Mouse (Mus musculus): ENCODE measurements around the gene Rxfp4. TPM values are rescaled to one million over a fixed set of nuclear protein-coding genes. Genes with fewer than 3 reads are reported as not detected.

The Rxfp4 gene
- polyA plus RNA-seq, 1 experiment: not detected

DNA sequence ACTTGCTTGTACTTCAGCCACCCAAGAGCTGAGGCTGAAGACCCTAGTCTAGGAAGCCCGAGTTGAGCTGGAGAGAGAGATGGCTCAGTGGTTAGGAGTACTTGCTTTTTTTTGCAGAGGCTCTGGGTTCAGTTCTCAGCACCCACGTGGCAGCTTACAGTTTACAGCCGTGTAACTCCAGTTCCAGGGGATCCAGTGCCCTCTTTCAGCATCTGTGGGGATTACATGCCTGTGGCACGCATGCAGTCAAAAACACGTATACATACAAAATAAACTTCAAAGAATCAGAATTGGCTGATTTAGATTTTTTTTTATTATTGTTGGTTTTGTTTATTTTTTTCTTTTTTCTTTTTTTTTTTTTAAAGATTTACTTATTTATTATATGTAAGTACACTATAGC lies 15.8 kb downstream of the Rxfp4 start:
- TF ChIP-seq POLR2A (IDR thresholded peaks at IDR 0.05; ENCODE audit: borderline replicate concordance, extremely low read depth, insufficient read depth, insufficient read length, poor library complexity, severe bottlenecking) (no peak), CTCF (IDR thresholded peaks at IDR 0.05; ENCODE audit: borderline replicate concordance, extremely low read depth, insufficient read depth, insufficient read length) (no peak)
- no peak for DNase-seq (ENCODE audit: low read depth)

DNA sequence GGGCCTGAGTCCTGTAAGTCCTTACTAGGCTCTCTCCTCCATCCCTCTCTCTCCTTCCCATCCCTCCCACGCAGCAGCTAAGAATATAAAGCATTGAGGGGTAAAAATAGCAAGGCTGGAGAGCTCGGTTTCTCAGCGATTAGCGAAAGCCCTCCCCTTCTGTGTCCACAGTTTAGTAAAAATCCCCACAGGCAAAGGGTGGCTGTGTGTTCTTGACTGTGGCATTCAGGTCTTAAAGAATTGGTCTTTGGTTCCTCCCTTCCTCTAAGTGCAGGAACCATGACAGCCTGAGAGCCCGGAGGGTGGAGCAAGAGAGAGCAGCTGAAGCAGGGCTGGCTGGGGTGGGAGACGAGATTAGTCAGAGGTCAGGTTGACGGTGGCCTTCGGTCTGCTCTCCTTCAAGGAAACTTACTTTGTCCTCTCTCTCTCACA lies 16.4 kb downstream of the Rxfp4 start:
- no peak for DNase-seq (ENCODE audit: low read depth)

DNA sequence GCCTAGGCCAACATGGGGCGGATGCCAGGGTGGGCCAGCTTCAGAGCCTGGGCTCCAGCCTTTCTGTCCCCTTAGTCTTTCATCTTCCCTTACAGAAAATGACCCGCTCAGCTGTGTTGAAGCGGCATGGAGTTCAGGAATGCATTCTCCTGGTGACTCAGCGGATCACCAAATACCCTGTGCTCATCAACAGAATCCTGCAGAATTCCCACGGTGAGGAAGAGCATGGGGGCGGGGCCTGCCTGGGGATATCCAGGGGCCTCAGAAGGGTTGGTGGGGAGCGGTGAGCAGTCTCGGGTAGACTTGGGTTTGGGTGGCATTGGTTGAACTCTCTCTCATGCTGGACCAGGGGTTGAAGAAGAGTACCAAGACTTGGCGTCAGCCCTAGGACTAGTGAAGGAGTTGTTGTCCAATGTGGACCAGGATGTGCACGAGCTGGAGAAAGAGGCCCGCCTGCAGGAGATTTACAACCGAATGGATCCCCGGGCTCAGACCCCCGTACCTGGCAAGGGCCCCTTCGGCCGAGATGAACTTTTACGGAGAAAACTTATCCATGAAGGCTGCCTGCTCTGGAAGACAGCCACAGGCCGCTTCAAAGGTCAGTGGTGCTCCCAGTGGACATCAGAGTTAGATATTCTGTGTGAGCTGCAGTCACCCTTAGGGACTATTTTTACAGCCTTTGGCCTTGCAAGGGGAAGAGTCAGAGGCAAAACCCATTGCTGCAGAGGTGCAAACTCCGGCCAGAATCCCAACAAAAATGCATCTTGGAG lies 17.3 kb downstream of the Rxfp4 start:
- no peak for TF ChIP-seq CTCF (IDR thresholded peaks at IDR 0.05; ENCODE audit: borderline replicate concordance, extremely low read depth, insufficient read depth, insufficient read length)
- no peak for TF ChIP-seq POLR2A (IDR thresholded peaks at IDR 0.05; ENCODE audit: borderline replicate concordance, extremely low read depth, insufficient read depth, insufficient read length, poor library complexity, severe bottlenecking)
- no peak for DNase-seq (ENCODE audit: low read depth)

More for the DNA sequence above, 16.4 kb downstream of the Rxfp4 start:
- TF ChIP-seq CTCF (IDR thresholded peaks at IDR 0.05; ENCODE audit: borderline replicate concordance, extremely low read depth, insufficient read depth, insufficient read length): no peak
- no peak for TF ChIP-seq POLR2A (IDR thresholded peaks at IDR 0.05; ENCODE audit: borderline replicate concordance, extremely low read depth, insufficient read depth, insufficient read length, poor library complexity, severe bottlenecking)

DNA sequence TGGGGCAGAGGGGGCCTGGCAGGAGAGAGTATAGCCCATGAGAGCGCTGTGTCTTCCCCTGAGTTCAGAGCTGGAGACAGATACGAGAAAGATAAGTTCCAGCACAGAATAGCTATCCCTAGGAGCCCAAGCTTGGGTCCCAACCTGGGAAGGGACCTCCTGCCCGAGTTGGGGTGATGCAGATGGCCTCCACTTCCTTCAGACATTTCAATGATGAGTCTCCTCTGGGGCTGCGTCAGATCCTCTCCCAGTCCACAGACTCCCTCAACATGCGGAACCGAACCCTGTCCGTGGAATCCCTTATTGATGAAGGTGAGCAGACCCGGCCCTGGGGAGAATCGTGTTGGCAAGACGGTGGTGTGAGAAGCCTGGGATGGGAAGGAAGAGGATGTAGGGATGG lies 19.9 kb downstream of the Rxfp4 start:
- no peak for DNase-seq (ENCODE audit: low read depth)
- TF ChIP-seq POLR2A (IDR thresholded peaks at IDR 0.05; ENCODE audit: borderline replicate concordance, extremely low read depth, insufficient read depth, insufficient read length, poor library complexity, severe bottlenecking) (no peak), CTCF (IDR thresholded peaks at IDR 0.05; ENCODE audit: borderline replicate concordance, extremely low read depth, insufficient read depth, insufficient read length) (no peak)

DNA sequence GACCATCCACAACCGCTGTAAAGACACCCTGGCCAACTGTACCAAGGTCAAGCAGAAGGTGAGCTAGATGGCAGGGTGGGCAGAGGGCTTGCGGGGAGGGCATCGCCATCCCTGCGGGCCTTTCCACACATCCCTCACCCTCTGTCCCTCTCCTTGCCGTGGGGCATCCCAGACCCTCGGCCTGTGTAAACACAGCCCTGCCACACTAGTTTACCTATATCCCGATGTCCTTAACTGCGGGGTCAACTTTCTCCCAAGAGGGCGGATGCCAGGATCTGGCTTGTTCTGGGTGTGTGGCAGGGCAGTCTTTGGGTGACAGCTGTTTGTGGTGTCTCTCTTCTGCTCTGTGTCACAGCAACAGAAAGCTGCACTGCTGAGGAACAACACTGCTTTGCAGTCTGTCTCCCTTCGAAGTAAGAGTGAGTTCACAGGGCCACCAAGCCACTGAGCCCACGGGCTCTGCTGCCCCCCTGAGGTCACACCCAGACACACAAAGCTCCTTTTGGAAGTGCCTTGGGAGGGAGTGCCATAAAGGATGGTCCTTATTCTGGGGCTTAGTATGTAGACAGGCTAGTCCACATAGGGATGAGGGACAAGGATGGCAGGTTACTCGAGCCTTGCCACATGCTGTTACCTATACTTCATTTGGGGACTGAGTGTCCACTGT lies 20.9 kb downstream of the Rxfp4 start:
- TF ChIP-seq CTCF (IDR thresholded peaks at IDR 0.05; ENCODE audit: borderline replicate concordance, extremely low read depth, insufficient read depth, insufficient read length) (peak; percentile 57), POLR2A (IDR thresholded peaks at IDR 0.05; ENCODE audit: borderline replicate concordance, extremely low read depth, insufficient read depth, insufficient read length, poor library complexity, severe bottlenecking) (no peak)
- no peak for DNase-seq (ENCODE audit: low read depth)

DNA sequence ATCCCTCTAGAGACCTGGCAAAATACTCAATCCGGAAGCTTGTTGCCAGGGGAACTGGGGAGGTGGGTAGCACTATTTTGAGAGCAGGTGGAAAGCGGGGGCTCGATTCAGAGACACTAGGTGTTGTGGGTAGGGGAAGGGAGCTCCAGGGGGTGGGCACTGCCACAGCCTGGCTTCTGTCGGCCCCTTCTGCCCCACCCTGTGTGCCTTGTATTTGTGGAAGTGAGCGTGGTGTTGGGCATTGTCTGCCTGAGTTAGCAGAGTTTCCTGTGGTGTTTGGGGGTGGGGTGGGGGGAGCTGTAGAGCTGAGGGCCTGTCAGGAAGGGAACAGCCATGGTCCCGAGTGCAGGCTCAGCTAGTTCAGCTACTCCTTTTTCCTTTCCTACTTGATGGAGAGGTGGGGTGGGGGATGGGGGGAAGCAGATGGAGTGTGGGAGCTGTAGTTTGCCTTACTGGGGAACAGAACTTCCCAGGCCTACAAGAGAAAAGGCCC lies 22.0 kb downstream of the Rxfp4 start:
- no peak for DNase-seq (ENCODE audit: low read depth)

DNA sequence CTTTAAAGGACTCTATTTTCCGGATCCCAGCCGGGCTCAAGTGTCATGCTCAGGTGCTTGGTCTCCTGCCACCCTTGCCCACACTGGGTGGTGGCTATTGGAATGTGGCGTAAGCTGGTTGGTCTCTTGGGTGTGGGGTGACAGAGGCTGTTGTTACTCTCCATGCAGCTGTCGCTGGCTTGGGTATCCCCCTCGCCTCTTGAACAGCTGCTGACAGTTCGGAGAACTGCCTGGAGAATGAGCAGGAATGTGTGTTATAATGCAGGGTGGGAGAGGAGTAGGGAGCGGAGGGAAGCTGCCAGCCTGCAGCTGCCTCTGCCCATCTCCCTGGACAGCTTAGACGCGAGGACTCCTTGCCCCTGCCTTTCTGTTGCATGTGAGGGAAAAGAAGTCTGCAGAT lies 22.9 kb downstream of the Rxfp4 start:
- TF ChIP-seq POLR2A (IDR thresholded peaks at IDR 0.05; ENCODE audit: borderline replicate concordance, extremely low read depth, insufficient read depth, insufficient read length, poor library complexity, severe bottlenecking) (no peak), CTCF (IDR thresholded peaks at IDR 0.05; ENCODE audit: borderline replicate concordance, extremely low read depth, insufficient read depth, insufficient read length) (no peak)
- no peak for DNase-seq (ENCODE audit: low read depth)

More for the DNA sequence above, 22.0 kb downstream of the Rxfp4 start:
- TF ChIP-seq CTCF (IDR thresholded peaks at IDR 0.05; ENCODE audit: borderline replicate concordance, extremely low read depth, insufficient read depth, insufficient read length) (no peak), POLR2A (IDR thresholded peaks at IDR 0.05; ENCODE audit: borderline replicate concordance, extremely low read depth, insufficient read depth, insufficient read length, poor library complexity, severe bottlenecking) (no peak)

DNA sequence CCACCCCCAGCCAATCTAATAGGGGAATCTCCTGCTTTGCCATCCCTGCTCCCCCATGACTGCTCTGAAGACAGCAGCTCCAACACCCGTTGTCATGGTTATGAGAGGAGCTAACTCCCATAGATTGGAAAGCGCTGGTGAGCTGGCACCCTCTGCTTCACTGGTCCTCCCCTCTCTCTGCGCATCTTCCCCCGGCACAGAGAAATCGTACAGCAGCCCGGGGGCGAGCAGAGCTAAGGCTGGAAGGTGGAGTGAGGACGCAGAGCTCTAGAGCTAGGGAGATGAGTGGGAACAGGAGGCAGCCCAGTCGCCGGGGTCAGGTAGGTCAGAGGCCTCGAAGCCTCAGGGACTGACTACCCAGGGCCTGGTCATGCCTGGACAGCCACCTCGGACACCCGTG lies 23.7 kb downstream of the Rxfp4 start:
- TF ChIP-seq CTCF (IDR thresholded peaks at IDR 0.05; ENCODE audit: borderline replicate concordance, extremely low read depth, insufficient read depth, insufficient read length) (no peak), POLR2A (IDR thresholded peaks at IDR 0.05; ENCODE audit: borderline replicate concordance, extremely low read depth, insufficient read depth, insufficient read length, poor library complexity, severe bottlenecking) (no peak)
- no peak for DNase-seq (ENCODE audit: low read depth)

DNA sequence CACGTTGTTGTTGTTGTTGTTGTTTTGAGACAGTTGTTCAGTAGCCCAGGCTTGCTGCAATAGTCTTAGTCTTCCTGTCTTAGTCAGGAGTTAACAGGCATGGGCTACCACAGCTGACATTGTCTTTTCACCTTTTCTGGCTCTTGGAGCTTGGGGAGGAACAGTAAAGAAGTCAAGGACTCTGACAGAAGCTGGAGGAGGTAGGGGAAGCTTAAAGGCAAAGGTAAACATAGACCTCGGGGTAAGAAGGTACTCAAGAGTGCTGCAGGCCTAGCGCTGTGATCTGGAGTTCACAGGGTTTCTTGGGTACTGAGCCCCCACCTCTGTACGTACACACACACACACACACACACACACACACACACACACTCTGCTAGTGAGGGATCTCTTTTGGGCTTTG lies 24.2 kb downstream of the Rxfp4 start:
- DNase-seq (ENCODE audit: low read depth): no peak
- no peak for TF ChIP-seq CTCF (IDR thresholded peaks at IDR 0.05; ENCODE audit: borderline replicate concordance, extremely low read depth, insufficient read depth, insufficient read length)
- no peak for TF ChIP-seq POLR2A (IDR thresholded peaks at IDR 0.05; ENCODE audit: borderline replicate concordance, extremely low read depth, insufficient read depth, insufficient read length, poor library complexity, severe bottlenecking)

DNA sequence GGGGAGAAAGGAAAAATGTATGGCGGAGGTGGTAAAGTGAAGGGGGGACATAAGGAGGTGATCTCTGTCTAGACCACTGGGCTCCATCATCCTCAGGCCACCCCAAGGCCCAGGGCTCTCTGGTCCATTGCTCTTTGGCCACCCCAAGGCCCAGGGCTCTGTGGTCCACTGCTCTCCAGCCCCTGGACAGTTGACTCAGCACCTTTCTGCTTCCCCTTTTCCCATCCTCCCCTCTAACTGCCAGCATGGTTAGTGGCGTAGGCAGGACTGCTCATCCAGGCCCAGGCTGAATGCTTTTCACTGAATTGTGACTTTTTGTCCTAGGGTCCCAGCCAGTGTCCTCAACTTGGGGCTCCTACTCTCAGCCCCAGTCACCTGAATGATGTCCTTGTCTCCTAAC lies 25.4 kb downstream of the Rxfp4 start:
- no peak for DNase-seq (ENCODE audit: low read depth)
- TF ChIP-seq CTCF (IDR thresholded peaks at IDR 0.05; ENCODE audit: borderline replicate concordance, extremely low read depth, insufficient read depth, insufficient read length) (no peak), POLR2A (IDR thresholded peaks at IDR 0.05; ENCODE audit: borderline replicate concordance, extremely low read depth, insufficient read depth, insufficient read length, poor library complexity, severe bottlenecking) (no peak)

DNA sequence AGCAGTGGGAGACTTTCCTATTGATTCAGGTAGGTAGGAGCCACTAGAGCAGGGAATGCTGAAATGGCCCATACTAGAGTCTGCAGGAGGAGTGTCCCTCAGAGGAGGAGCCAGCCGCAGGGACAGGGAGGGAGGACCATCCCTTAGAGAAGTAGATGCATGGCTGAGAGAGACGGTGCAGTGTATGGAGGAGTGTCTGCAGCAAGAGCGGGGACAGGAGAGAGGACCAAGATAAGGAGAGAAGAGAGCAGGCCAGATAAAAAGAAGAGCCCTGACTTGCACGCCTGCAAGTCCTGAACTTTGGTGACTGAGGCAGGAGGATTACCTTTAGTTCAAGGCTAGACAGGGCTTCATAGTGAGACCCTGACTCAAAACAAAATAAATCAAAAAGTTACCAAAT lies 25.8 kb downstream of the Rxfp4 start:
- TF ChIP-seq CTCF (IDR thresholded peaks at IDR 0.05; ENCODE audit: borderline replicate concordance, extremely low read depth, insufficient read depth, insufficient read length): no peak
- no peak for DNase-seq (ENCODE audit: low read depth)

DNA sequence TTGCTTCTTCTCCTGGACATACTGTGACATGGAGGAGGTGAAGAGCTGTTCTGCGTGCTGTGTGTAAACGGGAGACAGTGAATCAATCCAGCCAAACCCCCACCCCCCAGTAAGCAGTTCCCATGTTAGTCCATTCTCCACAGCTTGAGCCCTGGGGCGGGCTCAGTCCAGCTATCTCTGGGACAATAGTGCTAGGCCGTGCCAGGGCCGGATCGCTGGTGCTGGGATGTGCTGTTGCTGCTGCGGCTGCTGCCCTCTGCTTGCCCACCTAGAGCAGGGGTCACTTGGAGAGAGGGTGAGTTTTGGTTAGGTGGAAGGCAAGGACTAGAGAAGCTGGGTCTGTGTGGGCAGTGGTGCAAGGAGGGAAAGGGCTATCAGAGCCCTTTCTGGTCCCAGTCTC lies 26.6 kb downstream of the Rxfp4 start:
- DNase-seq (ENCODE audit: low read depth): no peak
- no peak for TF ChIP-seq POLR2A (IDR thresholded peaks at IDR 0.05; ENCODE audit: borderline replicate concordance, extremely low read depth, insufficient read depth, insufficient read length, poor library complexity, severe bottlenecking)
- no peak for TF ChIP-seq CTCF (IDR thresholded peaks at IDR 0.05; ENCODE audit: borderline replicate concordance, extremely low read depth, insufficient read depth, insufficient read length)
